Mouse (Mus musculus): ENCODE data around the gene Fars2. TPM values are rescaled to one million over a fixed set of nuclear protein-coding genes. Genes with fewer than 3 reads are reported as not detected.

Gene Fars2
- polyA plus RNA-seq, 1 experiment from 2014 or later, result 31.7 TPM

DNA sequence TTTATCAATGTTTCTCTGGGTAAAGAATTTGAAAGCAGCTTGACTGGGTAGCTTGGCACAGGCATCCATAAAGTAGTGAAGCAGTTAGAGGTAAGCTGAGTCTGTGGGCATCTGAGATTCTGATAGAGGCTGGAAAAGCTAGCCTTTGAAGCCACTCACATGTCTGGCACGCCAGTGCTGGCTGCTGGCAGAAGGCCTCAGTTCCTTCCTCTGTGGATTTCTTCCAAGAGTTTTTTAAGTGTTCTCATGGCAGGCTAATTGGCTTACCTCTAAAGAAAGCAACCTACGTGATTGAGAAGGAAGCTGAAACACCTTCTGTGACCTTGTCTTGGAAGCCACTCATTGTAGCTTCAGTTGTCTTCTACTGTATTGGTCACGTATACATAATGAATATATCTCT lies 600.2 kb downstream of the Fars2 start:
- no peak overlapping the region for H3K9ac ChIP-seq (ENCODE audit: low read length)
- peaks cover 5% of the 10 kb centered on the region for H3K27me3 ChIP-seq (ENCODE audit: control insufficient read depth, insufficient read depth, low read length)
- H3K27ac ChIP-seq (ENCODE audit: low read depth, low read length), result no peak overlapping the region
- H3K9me3 ChIP-seq (ENCODE audit: control insufficient read depth, low read length), result no peaks in the 10 kb centered on the region
- H3K4me3 ChIP-seq (ENCODE audit: low read depth, low read length), result no peak overlapping the region
- H3K36me3 ChIP-seq (ENCODE audit: control insufficient read depth, insufficient read depth, low read length), result no peaks in the 10 kb centered on the region
- 63% methylated on average over 3 of the region's 3 CpGs for WGBS
- H3K4me1 ChIP-seq (replicated peaks; ENCODE audit: control insufficient read depth, insufficient read depth, low read length), result no peaks in the 10 kb centered on the region
- no peak overlapping the region for H3K4me2 ChIP-seq (ENCODE audit: low read depth, low read length, severe bottlenecking)
- ATAC-seq (replicated peaks; ENCODE audit: low FRiP score), result no peak
- DNase-seq (ENCODE audit: low spot score), result no peak

GRCm38 (mm10) chr13:36720297-36721017 lies 603.2 kb downstream of the Fars2 start:
- WGBS, result 92% methylated on average over 5 of the region's 5 CpGs
- no peak for DNase-seq (ENCODE audit: low spot score)
- H3K36me3 ChIP-seq (ENCODE audit: control insufficient read depth, insufficient read depth, low read length), result no peaks in the 10 kb centered on the region

DNA sequence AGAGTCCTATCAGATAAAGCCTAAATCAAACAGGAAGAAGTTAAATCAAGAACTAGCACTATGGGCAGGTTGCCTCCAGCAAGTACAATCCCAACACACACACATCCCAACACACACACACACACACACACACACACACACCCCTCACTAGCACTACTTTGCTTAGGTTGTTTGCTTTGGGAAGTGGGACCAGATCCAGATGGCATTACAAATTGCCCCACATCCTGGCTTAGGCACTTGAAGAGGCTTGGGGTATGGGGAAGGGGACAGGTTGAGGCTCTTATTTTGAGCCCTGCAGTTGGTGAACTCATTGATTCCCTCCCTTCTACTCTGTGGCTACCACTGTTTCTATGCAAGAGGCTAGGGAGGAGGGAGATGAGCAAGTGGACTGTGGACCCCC lies 605.1 kb downstream of the Fars2 start:
- no peaks in the 10 kb centered on the region for H3K36me3 ChIP-seq (ENCODE audit: control insufficient read depth, insufficient read depth, low read length)
- peaks cover 17% of the 10 kb centered on the region for H3K4me1 ChIP-seq (replicated peaks; ENCODE audit: control insufficient read depth, insufficient read depth, low read length)
- H3K27ac ChIP-seq (ENCODE audit: low read depth, low read length), result no peak overlapping the region
- no peak for DNase-seq (ENCODE audit: low spot score)
- H3K9ac ChIP-seq (ENCODE audit: low read length), result no peak overlapping the region
- peaks cover 47% of the 10 kb centered on the region for H3K27me3 ChIP-seq (ENCODE audit: control insufficient read depth, insufficient read depth, low read length)
- H3K9me3 ChIP-seq (ENCODE audit: control insufficient read depth, low read length), result no peaks in the 10 kb centered on the region
- no peak overlapping the region for H3K4me3 ChIP-seq (ENCODE audit: low read depth, low read length)
- ATAC-seq (replicated peaks; ENCODE audit: low FRiP score), result no peak
- no peak overlapping the region for H3K4me2 ChIP-seq (ENCODE audit: low read depth, low read length, severe bottlenecking)

More at GRCm38 (mm10) chr13:36720297-36721017, 603.2 kb downstream of the Fars2 start:
- Histone ChIP-seq H3K27me3 (ENCODE audit: control insufficient read depth, insufficient read depth, low read length) (peaks cover 34% of the 10 kb centered on the region), H3K4me1 (replicated peaks; ENCODE audit: control insufficient read depth, insufficient read depth, low read length) (peaks cover 7% of the 10 kb centered on the region), H3K4me2 (ENCODE audit: low read depth, low read length, severe bottlenecking) (no peak overlapping the region), H3K9me3 (ENCODE audit: control insufficient read depth, low read length) (no peaks in the 10 kb centered on the region), H3K4me3 (ENCODE audit: low read depth, low read length) (no peak overlapping the region), H3K9ac (ENCODE audit: low read length) (no peak overlapping the region), H3K27ac (ENCODE audit: low read depth, low read length) (no peak overlapping the region)
- ATAC-seq (replicated peaks; ENCODE audit: low FRiP score), result no peak

- H3K4me3 ChIP-seq (ENCODE audit: low read depth, low read length), result no peak overlapping the region
- no peak overlapping the region for H3K9ac ChIP-seq (ENCODE audit: low read length)
- H3K27me3 ChIP-seq (ENCODE audit: control insufficient read depth, insufficient read depth, low read length), result peaks cover 60% of the 10 kb centered on the region
- no peaks in the 10 kb centered on the region for H3K9me3 ChIP-seq (ENCODE audit: control insufficient read depth, low read length)
- ATAC-seq (replicated peaks; ENCODE audit: low FRiP score) (no peak; the same call in 1 of the 2 replicates), DNase-seq (ENCODE audit: low spot score) (peak; percentile 58)
- 2% methylated on average over 15 of the region's 15 CpGs for WGBS
- H3K27ac ChIP-seq (ENCODE audit: low read depth, low read length), result no peak overlapping the region
- H3K4me1 ChIP-seq (replicated peaks; ENCODE audit: control insufficient read depth, insufficient read depth, low read length), result peaks cover 19% of the 10 kb centered on the region
- no peak overlapping the region; the same call in 1 of the 2 replicates for H3K4me2 ChIP-seq (ENCODE audit: low read depth, low read length, severe bottlenecking)
- H3K36me3 ChIP-seq (ENCODE audit: control insufficient read depth, insufficient read depth, low read length), result no peaks in the 10 kb centered on the region
These were observed 606.6 kb downstream of the Fars2 start for GRCm38 (mm10) chr13:36723726-36724300.

DNA sequence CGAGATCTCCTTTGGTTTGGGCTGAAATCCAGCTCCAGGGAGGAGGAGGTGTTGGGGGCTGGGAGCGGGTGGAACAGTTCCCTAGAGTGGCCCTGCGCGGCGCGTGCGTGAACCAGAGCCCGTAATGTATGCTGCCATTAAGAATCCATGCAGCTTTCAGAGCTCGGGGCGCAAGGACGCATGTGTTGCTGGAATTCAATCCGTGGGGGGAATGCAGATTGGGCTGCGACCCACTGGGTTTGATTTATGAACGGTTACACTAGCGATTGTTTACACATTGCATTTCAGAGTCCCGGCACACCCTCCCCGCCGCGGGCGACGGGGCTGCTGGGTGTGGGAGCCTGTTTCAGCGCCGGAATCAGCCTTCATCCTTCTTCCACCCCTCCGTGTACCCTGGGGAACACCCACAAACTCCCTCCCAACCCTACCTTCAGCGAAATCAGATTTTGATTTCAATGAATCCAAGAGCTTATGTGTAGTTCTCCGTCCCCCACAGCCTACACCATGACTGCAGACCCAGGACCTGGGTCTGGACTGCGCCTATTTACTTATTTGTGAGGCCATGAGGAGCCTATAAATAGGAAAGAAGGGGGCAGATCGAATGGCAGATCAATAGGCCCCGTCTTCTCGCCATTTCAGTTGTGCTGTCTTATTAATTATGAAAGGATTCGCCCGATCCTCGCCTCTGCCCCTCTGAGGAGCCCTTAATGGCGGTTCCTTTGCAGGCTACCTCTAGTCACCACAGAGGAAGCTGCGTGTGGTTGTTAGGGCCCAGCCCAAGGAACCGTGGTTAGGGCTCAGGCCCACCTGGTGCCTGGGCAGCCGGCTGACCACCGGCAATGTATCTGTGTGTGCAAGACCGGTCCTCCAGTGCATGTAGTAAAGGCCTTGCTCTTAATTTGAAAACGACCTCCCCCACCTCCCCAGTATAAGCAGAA lies 607.6 kb downstream of the Fars2 start:
- H3K27ac ChIP-seq (ENCODE audit: low read depth, low read length), result peak overlapping the region; percentile 26; the same call in 1 of the 2 replicates
- no peaks in the 10 kb centered on the region for H3K9me3 ChIP-seq (ENCODE audit: control insufficient read depth, low read length)
- WGBS, result under 1% methylated on average over 40 of the region's 40 CpGs
- peak; percentile 77 for DNase-seq (ENCODE audit: low spot score)
- ATAC-seq (replicated peaks; ENCODE audit: low FRiP score), result peak; percentile 63; the same call in 1 of the 2 replicates
- H3K4me3 ChIP-seq (ENCODE audit: low read depth, low read length), result peak overlapping the region; percentile 23
- peaks cover 69% of the 10 kb centered on the region for H3K27me3 ChIP-seq (ENCODE audit: control insufficient read depth, insufficient read depth, low read length)
- H3K4me1 ChIP-seq (replicated peaks; ENCODE audit: control insufficient read depth, insufficient read depth, low read length), result peaks cover 19% of the 10 kb centered on the region
- H3K9ac ChIP-seq (ENCODE audit: low read length), result peak overlapping the region; percentile 16; the same call in 1 of the 2 replicates
- H3K4me2 ChIP-seq (ENCODE audit: low read depth, low read length, severe bottlenecking), result peak overlapping the region; percentile 43
- no peaks in the 10 kb centered on the region for H3K36me3 ChIP-seq (ENCODE audit: control insufficient read depth, insufficient read depth, low read length)

DNA sequence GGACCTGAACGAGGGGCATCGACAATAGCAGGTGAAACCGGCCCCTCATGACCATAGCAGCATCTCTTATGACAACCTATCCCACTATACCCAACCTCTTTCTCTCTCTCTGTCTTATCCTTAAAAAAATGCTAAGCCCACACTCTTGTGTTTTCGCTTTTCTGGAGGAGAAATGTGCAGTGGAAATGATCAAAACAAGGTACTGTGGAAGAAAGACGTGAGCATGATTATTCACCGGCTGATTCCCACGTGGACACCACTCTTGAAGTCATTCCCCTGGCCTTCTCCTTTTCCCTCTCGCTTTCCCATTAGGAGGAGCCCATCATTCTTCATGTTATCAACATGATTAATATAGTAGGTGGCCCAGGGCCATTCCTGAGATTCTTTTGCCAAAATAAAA lies 608.7 kb downstream of the Fars2 start:
- Histone ChIP-seq H3K4me2 (ENCODE audit: low read depth, low read length, severe bottlenecking) (no peak overlapping the region; the same call in 1 of the 2 replicates), H3K9me3 (ENCODE audit: control insufficient read depth, low read length) (no peaks in the 10 kb centered on the region), H3K4me3 (ENCODE audit: low read depth, low read length) (no peak overlapping the region; the same call in 1 of the 2 replicates), H3K27ac (ENCODE audit: low read depth, low read length) (no peak overlapping the region), H3K4me1 (replicated peaks; ENCODE audit: control insufficient read depth, insufficient read depth, low read length) (peaks cover 19% of the 10 kb centered on the region), H3K27me3 (ENCODE audit: control insufficient read depth, insufficient read depth, low read length) (peaks cover 77% of the 10 kb centered on the region), H3K36me3 (ENCODE audit: control insufficient read depth, insufficient read depth, low read length) (no peaks in the 10 kb centered on the region), H3K9ac (ENCODE audit: low read length) (no peak overlapping the region)
- no peak for DNase-seq (ENCODE audit: low spot score)
- no peak for ATAC-seq (replicated peaks; ENCODE audit: low FRiP score)
- whole genome bisulfite sequencing, result 3% methylated on average over 8 of the region's 8 CpGs

- Histone ChIP-seq H3K27ac (ENCODE audit: low read depth, low read length) (peak overlapping the region; percentile 79), H3K9me3 (ENCODE audit: control insufficient read depth, low read length) (no peaks in the 10 kb centered on the region), H3K4me3 (ENCODE audit: low read depth, low read length) (peak overlapping the region; percentile 33), H3K4me2 (ENCODE audit: low read depth, low read length, severe bottlenecking) (peak overlapping the region; percentile 73), H3K9ac (ENCODE audit: low read length) (peak overlapping the region; percentile 66), H3K27me3 (ENCODE audit: control insufficient read depth, insufficient read depth, low read length) (peaks cover 84% of the 10 kb centered on the region), H3K4me1 (replicated peaks; ENCODE audit: control insufficient read depth, insufficient read depth, low read length) (peaks cover 19% of the 10 kb centered on the region), H3K36me3 (ENCODE audit: control insufficient read depth, insufficient read depth, low read length) (no peaks in the 10 kb centered on the region)
- under 1% methylated on average over 24 of the region's 24 CpGs for WGBS
- ATAC-seq (replicated peaks; ENCODE audit: low FRiP score) (no peak), DNase-seq (ENCODE audit: low spot score) (peak; percentile 74)
These were observed 609.3 kb downstream of the Fars2 start for GRCm38 (mm10) chr13:36726551-36726950.
